Mouse (Mus musculus) T-helper 2 cell (primary cell): ENCODE results near the gene Angpt4.

Experiments
- in situ Hi-C: fragments of 300-600 bp; cut with MboI, MseI; formaldehyde crosslinking; loops from one replicate; pipeline ENCODE4 v1.15.1; 2025; ENCODE audit warnings: high pct_unique_total_duplicates

The Angpt4 gene

DNA sequence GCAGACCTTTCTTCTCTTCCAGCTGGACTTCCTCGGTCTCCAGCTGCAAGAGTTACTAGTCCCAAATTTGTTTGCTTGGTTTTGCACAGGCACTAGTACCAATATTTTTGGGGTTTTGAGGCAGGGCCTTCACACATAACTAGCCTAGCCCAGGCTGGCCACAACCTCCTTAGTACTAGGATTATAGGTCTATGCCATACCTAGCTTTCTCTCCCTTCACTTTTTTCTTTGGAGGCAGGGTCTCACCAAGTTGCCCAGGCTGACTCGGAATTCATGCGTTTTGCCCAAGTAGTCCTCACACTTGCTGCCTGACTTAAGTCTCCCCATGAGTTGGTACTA, 69.3 kb downstream of the Angpt4 start:
- in situ Hi-C loops, result loop anchor here (25.0 kb wide), 1 partner anchor 1668 kb away; the partner anchor contains the start of gene Gm10130

DNA sequence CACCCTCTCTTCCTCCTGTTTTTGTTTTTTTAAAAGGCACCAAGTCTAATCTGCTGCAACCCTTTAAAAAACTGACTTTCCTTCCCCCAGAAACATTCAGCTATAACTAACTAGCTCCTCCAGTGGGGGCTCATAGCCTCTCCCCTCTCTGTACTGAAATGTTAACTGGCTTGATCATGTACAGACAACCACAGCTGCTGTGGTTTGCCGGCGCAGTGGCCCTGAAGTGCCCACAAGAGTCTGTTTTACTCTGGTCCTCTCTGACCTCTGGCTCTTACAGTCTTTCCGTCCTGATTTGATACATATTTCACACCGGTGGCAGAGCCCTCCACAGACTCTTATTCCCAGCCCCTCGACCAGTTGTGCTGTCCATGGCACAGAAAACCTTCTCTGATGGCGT, 70.3 kb downstream of the Angpt4 start:
- in situ Hi-C loops, result loop anchor here (25.0 kb wide), 1 partner anchor 1669 kb away; the partner anchor contains the start of gene Gm10130

DNA sequence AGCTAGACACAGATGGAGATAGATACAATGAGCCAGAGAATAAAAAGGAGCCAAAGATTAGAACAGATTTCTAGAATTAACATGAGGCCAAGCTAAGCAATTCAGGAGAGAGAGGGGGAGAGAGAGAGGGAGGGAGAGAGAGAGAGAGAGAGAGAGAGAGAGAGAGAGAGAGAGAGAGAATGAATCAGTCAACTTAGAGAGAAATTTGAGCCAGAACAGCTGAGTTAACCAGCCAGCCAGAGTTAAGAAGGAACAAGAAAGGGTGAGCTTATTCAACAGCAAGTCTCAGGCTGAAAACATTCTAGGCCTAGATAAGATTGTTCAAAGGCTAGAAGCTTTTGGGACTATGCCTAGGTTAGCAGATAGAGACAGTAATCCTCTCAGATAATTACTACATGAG, 71.5 kb downstream of the Angpt4 start:
- in situ Hi-C loops, result loop anchor here (25.0 kb wide), 1 partner anchor 1670 kb away; the partner anchor contains the start of gene Gm10130

DNA sequence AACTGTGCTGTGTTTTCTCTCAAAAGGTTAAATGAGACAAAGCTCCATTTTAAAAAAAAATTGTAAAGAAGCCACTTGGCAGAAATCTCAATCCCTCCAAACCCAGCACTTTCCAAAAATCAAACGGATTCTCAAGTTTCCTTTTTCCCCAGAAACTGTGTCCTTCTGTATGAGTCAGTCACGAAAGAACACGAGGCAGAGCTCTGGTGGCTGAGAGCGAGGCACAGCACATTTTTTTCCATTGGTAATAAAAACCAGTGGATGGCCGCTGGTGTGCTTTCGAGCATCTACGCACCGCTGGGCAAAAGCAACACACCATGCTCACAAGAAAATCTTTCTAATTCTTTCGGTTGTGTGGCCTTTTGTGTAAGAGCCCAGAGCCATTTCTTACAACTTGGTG, 73.0 kb downstream of the Angpt4 start:
- in situ Hi-C loops, result loop anchor here (25.0 kb wide), 1 partner anchor 1672 kb away; the partner anchor contains the start of gene Gm10130

DNA sequence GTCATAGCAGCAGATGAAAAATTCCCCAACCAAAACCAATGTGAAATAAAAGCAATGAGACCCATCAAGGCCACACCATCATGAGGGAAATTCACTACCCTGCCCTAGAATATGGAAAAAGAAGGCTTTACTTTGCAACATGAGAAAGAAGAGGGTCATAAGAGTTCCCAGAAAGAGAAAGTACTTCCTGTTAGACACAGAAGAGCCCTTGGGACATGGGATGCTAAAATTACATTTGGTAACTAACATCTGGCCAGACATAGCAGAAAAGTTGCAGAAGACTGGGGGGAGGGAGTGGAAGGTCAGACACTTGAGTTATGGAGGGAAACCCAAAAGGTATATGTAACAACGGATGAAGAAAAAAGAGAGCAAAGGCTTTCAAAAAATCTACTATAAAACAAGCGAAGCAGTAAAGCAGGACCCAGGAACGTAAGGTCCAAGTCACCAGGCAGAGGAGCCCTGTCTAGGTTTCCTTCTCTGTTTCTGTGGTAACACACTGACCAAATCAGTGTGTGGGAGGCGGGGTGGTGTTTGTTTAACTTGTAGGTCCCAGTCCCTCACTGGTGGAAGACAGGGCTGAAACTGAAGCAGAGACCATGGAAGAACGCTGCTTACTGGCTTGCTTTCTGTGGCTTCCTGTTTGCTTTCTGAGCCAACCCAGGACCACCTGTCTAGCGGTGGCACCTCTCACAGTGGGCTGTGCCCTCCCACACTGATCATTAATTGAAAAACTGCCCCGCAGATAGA, 74.6 kb downstream of the Angpt4 start:
- in situ Hi-C loops, result loop anchor here (25.0 kb wide), 1 partner anchor 1673 kb away; the partner anchor contains the start of gene Gm10130

DNA sequence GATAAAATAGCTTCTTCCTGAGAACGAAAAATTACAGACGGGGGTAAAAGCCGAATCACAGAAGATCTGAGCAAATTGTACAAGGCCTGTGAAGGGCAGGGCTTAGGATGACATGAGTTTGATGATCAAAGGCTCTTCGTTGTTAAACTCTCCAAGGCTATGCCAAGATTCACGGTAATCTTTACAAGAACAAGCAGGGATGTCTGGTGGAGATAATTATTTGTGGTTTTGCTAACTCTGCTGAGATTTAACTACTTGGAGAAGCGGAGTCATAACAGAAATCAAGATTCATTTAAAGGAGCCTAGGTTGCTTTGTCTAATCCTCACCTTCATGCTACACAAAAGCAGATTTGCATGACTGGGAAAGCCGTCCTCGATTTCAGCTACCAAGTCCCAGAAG, 75.9 kb downstream of the Angpt4 start:
- in situ Hi-C loops, result loop anchor here (25.0 kb wide), 1 partner anchor 1675 kb away; the partner anchor contains the start of gene Gm10130

DNA sequence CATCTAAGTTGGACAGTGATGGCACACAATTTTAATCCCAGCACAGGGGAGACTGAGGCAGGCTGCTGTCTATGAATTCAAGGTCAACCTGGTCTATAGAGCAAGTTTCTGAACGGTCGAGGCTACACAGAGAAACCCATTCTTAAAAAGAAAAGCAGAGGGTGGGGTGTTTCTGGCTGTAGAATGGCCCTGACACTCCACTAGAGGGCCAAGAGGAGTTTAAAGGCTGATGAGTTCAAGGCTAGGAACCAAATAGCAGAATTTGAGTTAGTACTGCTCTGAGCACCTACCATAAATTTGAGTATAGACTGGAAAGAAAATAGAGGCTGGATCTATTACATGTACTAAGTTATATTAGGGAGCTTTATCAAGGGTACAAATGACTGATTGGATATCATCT, 78.0 kb downstream of the Angpt4 start:
- in situ Hi-C loops, result loop anchor here (25.0 kb wide), 1 partner anchor 1677 kb away; the partner anchor contains the start of gene Gm10130

DNA sequence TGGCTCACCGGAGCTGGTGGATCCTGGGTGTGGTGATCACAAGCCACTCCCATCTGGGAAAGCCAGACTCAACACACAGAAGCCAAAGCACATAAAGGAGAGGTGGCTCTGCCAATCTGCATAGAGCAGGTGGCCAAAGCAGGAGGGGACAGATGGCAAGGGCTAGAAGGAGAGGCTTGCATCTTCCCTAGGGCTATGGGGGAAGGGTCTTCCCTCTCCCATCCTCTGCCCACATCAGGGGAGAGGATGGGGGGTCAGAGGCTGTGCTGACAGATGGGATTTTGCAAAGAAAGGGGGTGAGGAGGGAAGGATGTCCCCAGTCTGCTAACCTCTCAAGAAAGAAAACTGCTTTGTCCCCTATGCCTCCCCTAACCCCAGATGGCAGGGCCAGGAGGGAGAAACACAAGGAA, 80.0 kb downstream of the Angpt4 start:
- in situ Hi-C loops, result loop anchor here (25.0 kb wide), 1 partner anchor 1679 kb away; the partner anchor contains the start of gene Gm10130

DNA sequence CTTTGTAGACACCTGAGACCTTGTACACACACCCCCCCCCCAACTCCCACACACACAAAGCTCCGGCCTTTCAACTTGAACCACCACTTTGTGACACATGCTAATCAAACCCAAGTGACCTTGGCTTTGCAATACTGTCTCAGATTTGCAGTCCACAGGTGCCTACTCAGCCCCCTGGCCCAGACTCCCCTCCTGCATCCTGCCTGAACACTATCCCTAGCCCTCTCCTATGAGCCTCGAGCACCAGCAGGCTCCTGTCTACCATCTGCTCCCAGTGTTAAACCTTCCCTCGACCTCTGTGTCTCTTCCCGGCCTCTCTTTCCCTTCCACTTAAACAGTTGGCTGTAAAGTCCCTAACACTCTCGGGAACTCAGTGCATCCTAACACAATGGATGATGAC, 80.4 kb downstream of the Angpt4 start:
- in situ Hi-C loops, result loop anchor here (25.0 kb wide), 1 partner anchor 1679 kb away; the partner anchor contains the start of gene Gm10130

DNA sequence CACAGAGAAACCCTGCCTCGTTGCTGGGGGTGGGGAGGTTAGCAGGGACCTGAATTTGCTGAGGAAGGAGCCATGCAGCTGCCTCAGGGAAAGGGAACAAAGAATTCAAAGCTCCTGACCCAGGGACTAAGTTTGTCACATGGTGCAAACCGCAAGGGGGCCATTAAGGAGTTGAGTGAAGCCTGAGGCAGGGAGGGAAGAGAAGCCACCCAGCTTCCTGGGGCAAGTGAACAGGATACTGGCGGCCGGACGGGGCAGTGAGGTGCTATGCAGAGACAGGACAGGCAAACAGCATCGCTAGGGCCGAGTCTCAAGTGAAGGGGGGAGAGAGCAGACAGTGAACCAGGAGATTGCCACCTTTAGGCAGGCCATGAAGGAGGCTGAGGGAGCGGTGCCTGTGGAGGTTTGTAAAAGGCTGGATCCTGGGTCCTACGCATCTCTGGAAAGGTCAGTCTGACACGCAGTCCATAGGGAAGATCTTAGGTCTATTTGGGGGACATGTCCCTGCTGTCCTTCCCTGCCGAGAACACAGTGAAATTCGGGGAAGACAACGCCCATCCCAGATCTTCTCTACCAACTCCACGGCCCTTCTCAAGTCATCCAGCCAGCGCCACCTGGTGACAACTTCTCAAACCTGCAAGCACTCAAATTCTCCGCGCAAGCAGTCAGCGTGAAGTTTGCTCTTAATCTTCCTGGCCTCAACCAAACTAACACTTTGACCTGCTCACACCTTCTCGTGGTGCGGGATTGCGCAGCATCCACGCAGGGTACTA, 83.5 kb downstream of the Angpt4 start:
- in situ Hi-C loops, result loop anchor here (5.0 to 25.0 kb wide), 2 partner anchors 52 to 1682 kb away; partner anchors contain the start of gene Gm10130
